Mouse (Mus musculus) right cerebral cortex, adult 18-20 months (tissue): Measurements from ENCODE around the gene Gm42688.

Source experiments
- DNase-seq: peaks from one replicate; pipeline ENCODE4 v3.0.0; 2022; ENCODE audit warnings: mixed read lengths

Gene Gm42688

DNA sequence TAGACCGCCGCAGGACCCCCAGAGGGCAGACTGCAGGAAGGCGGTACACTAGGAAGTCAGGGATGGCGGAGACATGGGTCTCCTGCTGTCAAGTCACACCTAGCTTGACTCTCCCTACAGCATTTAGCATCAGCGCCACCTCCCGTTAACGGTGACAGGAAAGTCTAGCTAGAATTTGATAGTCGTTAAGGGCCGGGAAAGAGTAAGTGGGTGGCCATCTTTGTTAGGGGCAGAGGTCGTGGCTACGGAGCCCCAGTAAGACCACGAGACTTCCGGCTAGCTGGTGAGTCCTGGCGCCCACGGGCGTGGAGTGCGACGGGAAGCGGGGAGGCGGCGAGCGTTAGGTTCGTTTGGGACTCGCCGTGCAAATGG is at the start of gene Gm42688, which contains the start of gene Ccdc142:
Gene Gm42688 (plus strand): TSS at position 302 of the 372 bp plus-strand sequence.
Gene Ccdc142 (plus strand): TSS at position 286 of the 372 bp plus-strand sequence.
- peak; percentile 92 for DNase-seq

DNA sequence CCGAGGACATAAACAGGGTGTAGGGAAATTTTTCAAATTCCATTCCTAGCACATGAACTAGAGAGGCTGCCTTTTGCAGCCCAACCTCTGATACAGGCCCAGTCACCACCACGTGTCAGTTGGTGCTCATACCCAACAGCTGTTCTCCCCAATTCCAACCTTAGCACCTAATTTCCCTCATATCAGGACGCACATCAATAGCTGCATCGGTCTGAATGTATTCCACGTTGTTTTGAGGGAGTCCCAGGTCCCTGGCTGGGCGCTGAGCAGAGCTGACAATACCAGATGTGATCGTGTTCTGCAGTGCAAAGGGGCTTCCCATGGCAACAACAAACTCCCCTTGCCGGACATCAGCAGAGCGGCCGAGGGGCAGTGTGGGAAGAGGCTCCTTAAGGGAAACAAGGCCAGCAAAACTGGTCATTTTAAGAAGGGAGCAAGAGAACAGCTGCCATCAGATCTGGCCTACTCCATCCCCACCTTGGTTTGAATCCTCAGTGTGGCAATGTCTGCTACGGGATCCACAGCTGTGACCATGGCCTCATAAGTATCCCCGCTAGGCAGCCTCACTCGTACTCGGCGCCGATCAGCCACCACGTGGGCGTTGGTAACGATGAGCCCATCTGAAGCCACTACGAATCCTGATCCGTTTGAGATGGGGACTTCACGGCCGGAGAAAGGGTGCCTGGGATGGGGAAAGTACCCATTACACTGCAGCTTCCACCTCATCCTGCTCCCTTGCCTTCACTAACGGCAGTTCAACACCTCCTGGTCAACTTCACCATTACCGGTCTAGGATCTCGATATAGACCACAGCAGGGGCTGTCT is 48.1 kb upstream of the Gm42688 start:
- peak; percentile 46 for DNase-seq

DNA sequence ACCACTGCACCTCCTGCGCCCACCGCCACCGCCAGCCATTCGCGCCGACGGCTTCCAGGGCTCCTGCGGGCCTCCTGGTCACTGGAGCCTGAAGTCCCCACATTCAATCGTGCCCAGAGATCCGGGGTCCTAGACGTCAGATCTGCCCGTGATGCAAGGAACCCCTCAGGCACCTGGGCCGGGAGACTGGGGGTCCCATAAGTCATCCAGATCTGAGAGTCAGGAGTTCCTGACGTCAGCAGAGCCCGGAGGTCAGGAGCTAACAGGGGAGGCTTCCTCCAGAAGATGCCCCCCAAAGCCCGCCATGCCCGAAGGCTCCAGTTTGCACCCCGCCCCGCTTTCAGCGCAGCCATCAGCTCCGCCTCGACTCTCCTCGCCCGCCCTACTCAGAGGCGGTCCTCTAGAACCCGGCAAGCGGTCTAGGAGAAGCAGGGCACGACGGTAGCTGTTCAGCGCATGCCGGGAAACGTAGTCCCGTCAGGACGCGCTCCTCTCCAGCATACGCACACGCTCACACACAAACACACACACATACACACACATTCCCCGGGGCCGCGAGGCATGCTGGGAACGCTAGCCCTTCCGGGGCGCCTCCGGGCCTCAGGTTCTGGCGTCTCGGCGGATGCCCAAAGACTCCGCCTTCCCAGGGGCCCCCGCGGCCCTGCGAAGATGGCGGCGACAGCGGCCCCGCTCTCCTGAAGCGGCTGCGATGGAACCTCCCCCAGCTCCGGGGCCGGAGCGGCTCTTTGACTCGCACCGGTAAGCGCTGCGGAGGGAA is 47.2 kb upstream of the Gm42688 start, which contains the start of gene Aup1:
Gene Aup1 (plus strand): TSS at position 448 of the 778 bp plus-strand sequence.
- peak; percentile 99 for DNase-seq

DNA sequence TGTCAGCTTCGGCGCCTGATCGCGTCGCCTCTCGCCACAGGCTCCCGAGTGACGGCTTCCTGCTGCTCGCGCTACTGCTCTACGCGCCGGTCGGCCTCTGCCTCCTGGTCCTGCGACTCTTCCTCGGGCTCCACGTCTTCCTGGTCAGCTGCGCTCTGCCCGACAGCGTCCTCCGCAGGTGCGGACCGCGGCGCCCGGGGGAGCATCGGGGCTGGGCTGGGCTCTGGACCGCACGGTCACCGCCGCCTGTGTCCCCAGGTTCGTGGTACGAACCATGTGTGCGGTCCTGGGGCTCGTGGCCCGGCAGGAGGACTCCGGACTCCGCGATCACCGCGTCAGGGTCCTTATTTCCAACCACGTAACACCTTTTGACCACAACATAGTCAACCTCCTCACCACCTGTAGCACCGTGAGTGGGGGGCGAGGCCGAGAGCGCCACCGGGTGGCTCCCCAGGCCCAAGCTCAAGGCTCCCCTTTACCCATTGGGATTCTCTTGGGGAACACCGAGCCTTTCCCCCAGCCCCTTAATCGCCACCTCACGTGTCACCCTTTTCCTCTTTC is 46.5 kb upstream of the Gm42688 start, which contains the start of gene Htra2:
Gene Htra2 (minus strand): TSS at position 403 of the 561 bp plus-strand sequence.
- DNase-seq = no peak

DNA sequence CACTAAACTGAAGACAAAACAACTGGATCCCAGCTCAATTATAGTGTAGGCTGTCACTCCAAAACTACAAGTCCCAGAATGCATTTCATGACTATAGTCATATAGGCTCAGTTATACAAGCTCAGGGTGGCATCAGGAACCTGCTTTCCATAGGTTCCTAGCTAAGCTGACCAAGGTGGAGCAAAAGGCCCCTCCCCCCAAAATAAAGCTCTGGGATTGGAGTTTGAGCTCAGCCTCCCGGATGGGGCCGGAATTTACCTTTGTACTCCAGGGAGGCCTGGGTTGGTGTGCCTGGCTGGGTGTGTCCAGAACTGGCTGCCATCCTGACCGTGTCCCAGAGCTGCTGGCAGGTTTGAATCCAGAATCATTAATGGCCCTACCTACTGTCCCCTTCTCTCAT is 43.6 kb upstream of the Gm42688 start, which contains the start of gene Dqx1:
Gene Dqx1 (plus strand): TSS at position 55 of the 400 bp plus-strand sequence.
- peak; percentile 34 for DNase-seq

DNA sequence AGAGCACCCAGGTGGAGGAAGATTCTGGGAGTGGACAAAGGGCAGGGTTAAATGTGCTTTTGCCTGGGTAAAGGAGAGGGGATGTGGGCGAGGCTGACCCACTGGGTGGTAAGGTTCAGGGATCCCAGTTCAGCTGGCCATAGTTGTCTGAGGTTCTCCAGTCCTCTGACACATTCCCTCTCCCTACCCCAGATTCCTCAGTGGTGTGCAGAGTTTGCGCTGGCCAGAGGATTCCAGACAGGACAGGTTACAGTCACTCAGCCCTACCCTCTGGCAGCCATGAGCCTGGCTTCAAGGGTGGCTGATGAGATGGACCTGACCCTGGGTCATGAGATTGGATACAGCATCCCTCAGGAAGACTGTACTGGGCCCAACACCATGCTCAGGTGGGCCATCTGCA is 42.7 kb upstream of the Gm42688 start:
- no peak for DNase-seq

DNA sequence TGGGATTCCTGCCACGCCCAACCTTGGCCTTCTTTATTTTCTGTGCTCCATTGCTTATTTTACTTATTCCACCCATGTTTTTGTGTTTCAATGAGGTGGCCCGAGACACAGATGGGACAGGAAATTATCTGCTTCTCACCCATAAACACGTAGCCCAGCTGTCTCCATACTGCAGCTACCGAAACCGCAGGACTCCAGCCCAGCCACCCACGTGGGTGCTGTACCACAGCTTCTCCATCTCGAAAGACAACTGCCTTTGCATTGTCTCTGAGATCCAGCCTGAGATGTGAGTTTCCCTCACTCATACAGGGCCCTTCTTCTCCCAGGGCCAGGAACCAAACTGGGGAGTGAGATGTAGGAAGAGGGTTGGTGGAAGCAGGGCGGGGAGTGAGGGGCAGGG is 35.4 kb upstream of the Gm42688 start:
- no peak for DNase-seq

DNA sequence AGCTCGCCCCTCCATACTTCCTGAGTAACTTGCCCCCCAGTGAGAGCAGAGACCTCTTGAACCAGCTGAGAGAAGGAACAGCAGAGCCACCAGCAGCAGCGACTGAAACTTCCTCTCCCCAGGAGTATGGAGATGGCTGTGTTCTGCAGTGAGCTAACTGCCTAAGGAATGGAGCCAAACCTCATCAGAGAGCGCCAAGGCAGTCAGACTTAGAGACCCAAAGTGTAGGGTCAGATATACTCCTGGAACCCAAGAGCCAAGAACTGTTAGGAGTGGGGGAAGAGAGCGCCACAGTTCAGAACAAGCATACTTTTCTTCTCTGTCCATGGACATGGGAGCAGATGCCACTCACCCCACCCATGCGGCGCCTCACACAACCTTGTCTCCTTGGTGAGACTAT is 35.0 kb upstream of the Gm42688 start:
- no peak for DNase-seq

DNA sequence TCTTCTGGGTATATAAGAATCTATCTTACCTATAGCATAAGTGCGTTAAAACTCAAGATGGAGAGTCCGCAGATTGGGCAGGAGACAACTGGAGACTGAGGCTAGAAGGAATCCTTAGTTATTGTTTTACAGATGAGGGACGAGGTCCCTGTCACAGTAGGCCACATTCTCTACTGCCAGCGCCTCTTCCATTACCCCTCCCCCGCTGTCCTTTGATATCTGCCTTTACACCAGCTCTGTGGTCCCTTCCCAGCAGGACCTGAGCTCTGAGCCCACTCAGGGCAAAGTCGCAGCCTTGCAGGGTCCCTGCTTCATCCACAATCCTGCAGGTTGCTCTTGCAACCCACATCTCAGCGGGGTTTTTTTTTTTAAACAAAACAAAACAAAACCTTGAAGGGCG is 33.2 kb upstream of the Gm42688 start:
- no peak for DNase-seq

DNA sequence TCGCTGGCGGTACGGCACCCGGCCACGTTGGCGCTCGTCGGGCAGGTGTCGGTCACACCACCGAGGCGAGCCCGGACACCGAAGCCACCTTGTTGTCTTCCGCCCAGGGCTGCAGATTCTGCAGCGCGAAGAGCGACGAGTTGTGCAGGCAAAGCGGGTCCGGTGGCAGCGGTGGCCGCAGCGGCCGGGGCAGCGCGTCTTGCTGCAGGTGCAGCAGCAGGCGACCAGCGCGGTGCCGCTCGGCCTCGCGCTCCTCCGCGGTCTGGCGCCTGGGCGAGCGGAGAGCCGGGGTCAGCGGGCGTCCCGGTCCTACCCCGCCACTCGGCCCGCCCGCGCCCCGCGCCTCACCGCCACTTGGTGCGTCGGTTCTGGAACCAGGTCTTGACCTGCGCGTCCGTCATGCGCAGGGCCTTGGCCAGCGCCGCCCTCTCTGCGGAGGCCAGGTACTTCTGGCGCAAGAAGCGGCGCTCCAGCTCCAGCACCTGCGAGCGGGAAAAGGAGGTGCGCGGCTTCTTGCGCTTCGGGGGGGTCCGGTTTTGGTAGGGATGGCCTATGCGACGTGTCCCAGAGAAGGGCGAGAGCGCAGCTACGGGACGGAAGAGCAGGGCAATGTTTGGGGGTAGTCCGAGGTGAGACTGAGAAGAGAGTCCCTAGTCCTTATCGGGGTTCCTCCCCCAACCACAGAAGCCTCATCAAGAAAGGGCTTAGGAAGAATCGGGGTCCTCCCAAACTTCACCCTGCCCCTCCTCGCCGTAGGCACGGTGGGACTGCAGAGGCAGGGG is 32.5 kb upstream of the Gm42688 start:
- no peak for DNase-seq

DNA sequence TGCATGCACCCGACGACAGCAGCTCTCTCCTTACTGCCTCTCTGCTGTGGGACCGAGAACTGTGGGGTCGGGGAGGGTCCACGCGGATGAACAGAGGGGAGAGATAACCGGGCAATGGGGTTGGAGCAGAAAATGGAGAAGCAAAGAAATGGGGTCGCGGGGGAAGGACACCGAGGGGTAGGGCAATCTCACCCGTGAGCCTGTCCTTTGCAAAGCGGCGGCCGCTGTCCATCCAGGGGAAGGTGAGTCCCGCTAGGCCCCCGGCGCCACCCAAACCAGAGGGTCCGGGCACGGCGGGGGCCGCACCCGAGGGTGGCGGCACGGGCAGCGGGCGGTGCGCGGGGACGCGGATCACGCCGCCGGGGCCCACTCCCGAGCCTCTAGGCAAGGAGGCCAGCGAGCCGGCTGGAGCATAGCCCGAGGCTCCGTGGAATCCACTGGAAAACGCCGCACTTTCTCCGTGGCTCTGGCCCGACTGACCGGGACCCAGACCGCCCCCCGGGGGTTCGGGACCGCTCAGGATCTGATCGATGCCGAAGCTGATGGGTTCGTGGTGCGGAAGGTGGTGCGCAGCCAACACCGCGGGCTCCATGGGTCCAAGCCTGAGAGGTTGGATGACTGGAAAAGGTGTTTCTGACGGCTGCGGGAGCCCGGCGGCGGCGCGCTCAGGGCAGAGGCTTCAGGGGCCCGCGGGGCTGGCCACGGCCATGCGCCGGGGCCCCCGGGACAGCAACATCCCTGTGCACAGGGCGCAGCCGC is 31.8 kb upstream of the Gm42688 start:
- no peak for DNase-seq

DNA sequence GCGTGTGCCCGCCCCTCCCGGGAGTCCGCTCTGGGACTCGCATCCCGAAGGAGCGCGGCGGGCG is 31.3 kb upstream of the Gm42688 start, which contains the start of gene Tlx2:
Gene Tlx2 (minus strand): TSS at position 47 of the 64 bp plus-strand sequence.
- no peak for DNase-seq

DNA sequence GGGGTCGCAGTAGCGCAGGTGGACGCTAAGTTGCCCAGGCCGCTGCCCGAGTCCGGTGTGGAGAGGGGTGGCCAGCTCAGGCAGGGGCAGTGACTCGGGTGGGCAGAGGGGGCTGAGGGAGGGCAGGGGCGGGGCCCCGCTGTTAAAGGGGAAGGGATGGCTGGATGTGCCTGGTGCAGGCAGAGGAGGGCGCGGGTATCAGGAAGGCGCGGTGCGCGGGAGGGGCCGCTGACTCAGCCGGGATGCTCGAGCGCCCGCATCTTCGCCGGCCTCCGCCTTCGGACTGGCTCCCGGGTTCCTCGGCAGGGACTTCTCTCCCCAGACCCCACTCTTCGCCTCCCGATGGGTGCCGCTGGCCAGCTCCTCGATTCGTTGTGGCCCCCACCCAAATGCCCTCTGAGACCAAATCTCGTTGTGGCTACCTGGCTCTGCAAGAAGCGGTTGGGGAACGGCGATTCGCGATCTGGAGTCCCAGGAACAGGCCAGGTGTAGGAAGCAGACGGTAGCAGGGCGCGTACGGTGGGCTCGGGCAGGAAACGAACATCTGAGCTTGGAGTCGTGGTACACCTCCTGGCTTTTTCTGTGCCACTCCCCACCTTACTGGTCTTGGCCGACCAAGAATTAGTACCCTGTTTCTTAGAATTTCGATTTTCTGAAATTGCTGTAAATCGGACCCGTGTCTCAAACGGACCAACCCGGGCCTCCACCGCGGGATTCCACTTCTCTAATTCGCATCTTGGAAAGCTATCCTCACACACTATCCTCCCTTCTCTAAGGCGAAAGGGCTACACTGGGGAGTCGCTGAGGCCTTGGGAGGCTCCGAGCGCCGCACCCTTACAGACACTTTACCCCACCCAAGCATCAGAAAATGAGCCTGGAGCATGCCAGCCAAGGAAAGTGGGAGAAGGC is 30.9 kb upstream of the Gm42688 start:
- DNase-seq = no peak

DNA sequence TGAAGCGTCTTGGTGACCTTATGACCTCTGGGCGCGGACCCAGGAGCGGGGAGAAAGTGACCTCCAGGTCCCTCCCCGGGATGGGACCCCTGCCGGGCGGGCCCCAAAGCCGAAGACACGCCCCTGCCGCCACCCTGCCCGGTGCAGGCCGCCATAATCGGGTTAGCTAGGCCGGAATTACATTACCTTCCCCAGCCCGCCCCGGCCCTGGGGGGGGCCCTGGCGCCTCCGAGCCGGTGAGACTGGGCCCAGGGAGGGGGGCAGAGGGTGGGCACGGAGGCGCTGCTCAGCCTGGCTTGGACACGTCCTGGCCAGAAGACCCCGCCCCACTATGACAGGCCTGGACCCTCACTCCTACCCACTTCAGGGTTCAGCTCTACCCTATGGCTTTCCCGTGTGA is 30.2 kb upstream of the Gm42688 start:
- DNase-seq = no peak

DNA sequence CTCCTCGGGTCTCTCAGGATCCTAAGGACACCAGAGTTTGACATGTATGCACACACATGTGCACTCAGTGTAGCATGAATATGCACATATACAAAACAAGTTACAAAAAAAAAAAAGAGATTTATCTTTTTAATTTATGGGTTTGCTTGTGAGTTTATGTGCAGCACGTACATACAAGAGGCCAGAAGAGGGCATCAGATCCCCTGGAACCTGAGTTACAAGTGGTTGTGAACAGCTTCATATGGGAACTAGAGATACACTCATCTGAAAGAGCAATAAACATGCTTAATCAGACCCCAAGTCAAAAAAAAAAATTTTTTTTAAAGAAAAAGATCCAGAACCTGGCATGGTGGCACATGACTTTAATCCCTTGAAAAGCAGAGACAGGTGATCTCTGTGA is 26.4 kb upstream of the Gm42688 start:
- no peak for DNase-seq

DNA sequence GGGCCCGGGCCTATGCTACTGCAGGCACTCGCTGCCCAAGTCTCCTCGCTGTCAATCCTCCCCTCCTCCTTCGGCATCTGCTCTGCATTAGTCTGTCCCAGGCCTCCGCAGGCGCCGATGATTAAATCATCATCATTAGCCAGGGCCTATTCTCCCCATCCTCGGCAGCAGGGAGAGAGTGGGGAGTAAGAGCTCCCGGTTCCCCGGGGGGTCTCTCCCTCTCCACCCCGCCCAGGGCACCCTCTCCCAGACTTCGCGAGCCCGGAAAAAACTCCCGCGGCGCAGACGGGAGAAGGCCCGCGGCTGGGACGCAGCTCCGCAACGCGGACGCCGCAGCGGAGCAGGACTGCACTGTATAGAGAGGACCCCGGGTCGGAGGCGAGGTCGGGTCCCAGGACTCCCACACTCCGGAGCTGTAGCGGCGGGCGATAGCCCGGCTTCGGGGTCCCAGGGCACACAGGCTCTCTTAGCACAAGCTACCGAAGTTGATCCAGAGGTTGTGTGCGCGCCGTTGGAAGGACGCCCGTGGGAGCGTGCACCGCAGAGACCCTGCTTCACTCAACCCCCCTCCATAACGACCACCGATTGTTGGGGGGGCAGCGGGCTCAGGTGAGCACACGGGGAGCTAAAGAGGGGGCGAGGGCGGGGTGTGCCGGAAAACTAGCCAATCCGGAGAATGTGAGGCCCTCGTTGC is 23.6 kb upstream of the Gm42688 start, which contains the start of gene Pcgf1:
Gene Pcgf1 (plus strand): TSS at position 240 of the 694 bp plus-strand sequence.
- peak; percentile 33 for DNase-seq

DNA sequence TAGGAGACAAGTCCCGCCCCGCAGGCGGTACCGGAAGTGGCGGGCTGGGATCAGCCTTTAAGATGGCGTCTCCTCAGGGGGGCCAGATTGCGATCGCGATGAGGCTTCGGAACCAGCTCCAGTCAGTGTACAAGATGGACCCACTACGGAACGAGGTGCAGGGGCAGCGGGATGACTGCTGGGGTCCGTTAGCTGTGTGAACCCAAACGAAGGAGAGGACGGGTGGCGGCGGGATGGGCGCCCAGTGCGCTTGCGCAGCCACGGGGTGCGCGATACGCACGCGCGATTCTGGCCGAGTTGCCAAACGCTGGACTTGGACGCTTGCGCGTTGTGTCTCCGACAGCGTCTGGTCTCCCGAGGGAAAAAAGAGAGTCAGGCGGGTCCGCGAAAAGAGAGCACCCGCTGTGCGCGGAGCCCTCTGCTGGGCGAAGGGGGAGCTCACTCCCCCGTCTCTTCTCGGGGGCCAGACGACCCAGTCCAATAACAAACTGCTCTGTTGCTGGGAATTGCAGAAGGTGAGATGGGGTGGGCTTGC is 23.0 kb upstream of the Gm42688 start:
- DNase-seq = peak; percentile 98

DNA sequence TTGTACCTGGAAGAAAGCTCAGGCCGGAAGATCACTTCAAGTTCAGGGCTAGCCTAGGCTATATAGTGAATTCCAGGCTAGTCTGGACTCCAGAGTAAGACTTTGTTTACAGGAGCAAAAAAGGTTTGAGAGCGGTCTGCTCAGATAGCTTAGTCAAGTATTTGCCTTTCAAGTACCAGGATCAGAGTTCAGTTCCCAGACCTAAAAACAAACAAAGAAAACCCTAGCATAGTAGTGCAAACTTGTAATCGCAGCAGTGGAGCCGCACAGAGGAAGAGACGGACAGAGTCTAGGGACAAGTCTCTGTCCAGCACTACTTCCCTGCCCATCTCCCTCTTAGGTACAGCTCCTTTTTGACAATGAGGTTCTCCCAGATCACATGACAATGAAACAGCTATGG is 21.2 kb upstream of the Gm42688 start:
- no peak for DNase-seq

DNA sequence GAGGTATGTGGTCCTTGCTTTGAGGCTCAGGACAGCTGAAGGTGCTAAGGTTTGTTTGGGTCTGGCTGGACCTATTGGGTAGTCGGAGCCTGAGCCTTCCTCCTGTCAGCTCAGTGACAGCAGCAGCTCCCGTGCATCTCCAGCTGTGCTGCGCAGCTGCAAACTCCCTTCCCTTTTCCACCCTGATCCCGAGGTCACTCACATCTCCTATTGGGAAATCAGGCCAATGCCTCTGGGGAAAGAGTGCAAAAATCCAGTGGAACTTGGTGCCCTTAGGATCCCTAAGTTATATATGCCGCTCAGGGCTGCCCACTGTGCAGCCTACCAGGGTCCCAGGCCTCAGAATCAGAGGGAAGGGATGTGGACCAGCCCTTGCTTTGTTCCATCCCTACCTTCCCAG is 17.9 kb upstream of the Gm42688 start:
- DNase-seq = no peak

DNA sequence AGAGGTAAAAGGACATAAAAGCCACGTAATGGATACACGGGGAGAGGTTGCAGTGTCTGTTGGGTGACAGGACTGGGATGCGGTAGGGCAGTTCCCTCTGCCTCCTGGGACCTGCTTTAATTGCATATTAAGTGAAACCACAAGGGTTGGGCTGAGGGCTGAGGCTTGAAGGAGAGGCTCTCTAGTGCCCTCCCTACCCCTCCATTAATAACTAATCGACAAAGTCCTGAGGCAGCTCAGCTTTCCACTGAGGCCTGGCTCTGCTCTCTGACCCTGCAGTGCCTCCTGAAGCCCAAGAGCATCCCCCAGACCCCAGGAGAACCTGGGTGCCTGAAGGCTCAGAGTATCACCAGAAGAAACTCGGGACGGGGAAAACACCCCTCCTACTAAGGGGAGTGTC is 16.9 kb upstream of the Gm42688 start:
- DNase-seq = no peak
